Mouse (Mus musculus) erythroblast, embryonic 14.5 days (primary cell): ENCODE data around the gene Dgat2. TPM values are rescaled to one million over a fixed set of nuclear protein-coding genes. Genes with fewer than 3 reads are reported as not detected.

ENCODE experiments used
- H3K27me3 ChIP-seq: 2 replicates; pipeline ENCODE4 v1.6.1; 2012; ENCODE audit warnings: inconsistent platforms; ENCODE audit not compliant: control insufficient read depth
- H3K36me3 ChIP-seq: 2 replicates; pipeline ENCODE4 v1.6.1; 2012; ENCODE audit warnings: mild to moderate bottlenecking, inconsistent platforms; ENCODE audit not compliant: control insufficient read depth
- H3K4me1 ChIP-seq: 2 replicates; pipeline ENCODE4 v1.6.1; 2012; ENCODE audit warnings: inconsistent platforms; ENCODE audit not compliant: control insufficient read depth
- H3K4me3 ChIP-seq: replicated peaks from 2 replicates; pipeline ENCODE3; 2012; ENCODE audit warnings: moderate library complexity, mild to moderate bottlenecking, inconsistent platforms
- H3K9me3 ChIP-seq: 2 replicates; pipeline ENCODE4 v1.6.1; 2012; ENCODE audit warnings: low read length, inconsistent platforms, mixed read lengths; ENCODE audit not compliant: control insufficient read depth
- GATA1 ChIP-seq: IDR thresholded peaks from 2 replicates; pipeline ENCODE4 v1.6.1; 2012; ENCODE audit warnings: low read length, inconsistent platforms, mixed read lengths
- TAL1 ChIP-seq: IDR thresholded peaks from 3 replicates; pipeline ENCODE4 v1.6.1; 2012; ENCODE audit warnings: low read length, inconsistent platforms, mixed read lengths
- polyA plus RNA-seq: library from polyadenylated mRNA; stranded (reverse); fragments of >175 nt; gene quantifications from 2 replicates; pipeline ENCODE4 v1.2.3, GENCODE M21; 2012

The Dgat2 gene
- polyA plus RNA-seq, 1 experiment = 0.21 TPM

DNA sequence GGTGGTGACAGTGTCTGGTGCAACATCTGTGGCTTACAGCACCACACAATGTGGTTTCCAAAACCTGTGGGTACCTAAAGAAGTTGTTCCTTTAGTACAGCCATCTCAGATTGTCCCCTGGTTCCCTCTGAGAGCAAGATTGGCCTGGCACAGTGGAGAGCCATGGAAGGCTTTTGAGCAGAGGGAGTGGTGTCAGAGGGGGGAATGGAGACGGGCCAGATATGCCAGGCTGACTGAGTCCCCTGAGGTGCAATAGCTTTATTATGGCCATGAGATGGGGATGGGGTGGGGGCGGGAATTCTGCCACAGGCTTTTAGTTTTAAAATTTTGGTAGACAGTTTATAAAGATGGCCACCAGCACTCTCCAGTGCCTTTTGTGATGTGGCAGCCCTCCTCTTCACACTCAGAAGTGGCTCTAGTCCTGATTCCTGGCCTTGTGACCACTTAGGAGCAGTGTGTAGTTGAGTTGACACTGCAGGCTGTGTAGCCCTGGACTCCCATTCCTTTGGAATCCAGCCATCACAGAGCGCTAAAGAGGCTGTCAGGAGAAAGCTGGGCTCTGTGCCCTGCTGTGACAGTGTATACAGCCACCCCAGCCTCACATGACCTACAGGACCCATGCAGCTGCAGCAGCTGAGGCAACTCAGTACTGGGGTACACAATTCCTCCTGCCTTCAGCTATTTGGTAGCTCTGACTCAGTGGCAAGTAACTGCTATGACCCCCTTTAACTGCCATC lies 35.0 kb upstream of the Dgat2 start:
- Histone ChIP-seq H3K9me3 (no peaks in the 10 kb centered on the region), H3K4me1 (no peaks in the 10 kb centered on the region), H3K4me3 (no peak overlapping the region), H3K36me3 (no peaks in the 10 kb centered on the region; the same call in 1 of the 2 replicates), H3K27me3 (no peaks in the 10 kb centered on the region)
- TF ChIP-seq GATA1 (no peak), TAL1 (no peak)

DNA sequence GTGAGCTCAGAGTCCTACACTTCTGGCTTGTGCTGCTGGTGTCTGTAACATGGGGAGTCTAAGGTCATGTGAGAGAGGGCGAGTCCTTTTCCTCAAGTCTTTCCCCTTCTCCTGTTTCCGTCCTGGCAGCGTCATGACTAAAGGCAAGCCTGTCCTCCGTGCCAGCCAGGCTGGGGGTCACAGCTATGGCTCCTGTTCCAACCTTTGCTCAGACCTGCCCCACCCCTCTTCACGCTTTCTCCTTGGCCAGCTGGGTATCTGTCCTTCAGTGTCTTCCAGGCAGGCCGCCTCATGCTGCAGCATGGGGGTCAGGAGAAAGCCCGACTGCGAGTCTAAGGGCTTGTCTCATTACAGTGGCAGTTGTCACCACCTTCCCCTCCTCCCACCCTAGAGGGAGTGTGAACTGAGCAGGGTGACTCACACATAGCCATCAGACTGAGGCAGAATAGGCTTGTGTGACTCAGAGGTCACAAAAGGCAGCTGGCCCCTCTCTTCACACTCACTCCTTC lies 32.9 kb upstream of the Dgat2 start:
- no peaks in the 10 kb centered on the region for H3K9me3 ChIP-seq
- no peaks in the 10 kb centered on the region for H3K4me1 ChIP-seq
- H3K36me3 ChIP-seq = no peaks in the 10 kb centered on the region; the same call in 1 of the 2 replicates
- no peak overlapping the region for H3K4me3 ChIP-seq
- TF ChIP-seq GATA1 (no peak), TAL1 (no peak)
- no peaks in the 10 kb centered on the region for H3K27me3 ChIP-seq

DNA sequence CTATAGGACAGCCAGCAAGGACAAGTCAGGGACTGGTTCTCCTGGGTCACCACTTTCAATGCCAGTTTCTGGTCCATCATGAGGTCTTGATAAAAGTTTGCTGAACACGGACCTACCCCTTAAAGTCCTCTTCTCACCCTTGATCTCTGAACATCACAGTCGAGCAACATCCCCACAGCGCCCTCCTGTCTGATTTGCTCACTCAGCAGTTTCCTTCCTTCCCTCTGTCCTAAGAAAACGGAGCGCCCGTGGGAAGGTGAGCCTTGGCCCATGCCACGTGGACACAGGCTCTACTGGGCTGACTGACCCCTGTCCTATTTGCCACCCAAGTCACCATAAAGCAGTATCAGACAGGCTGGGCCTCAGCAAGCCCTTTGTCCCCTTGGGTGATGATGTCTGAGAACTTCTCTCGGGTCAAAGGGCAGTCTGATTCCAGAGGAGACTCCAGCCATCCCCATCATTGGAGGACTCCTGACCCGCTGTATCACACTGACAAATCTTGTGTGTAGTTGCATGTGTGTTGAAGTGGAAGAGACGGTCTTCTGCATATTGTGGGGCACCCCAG lies 32.2 kb upstream of the Dgat2 start:
- H3K4me3 ChIP-seq = no peak overlapping the region
- H3K36me3 ChIP-seq = no peaks in the 10 kb centered on the region
- TF ChIP-seq GATA1 (no peak), TAL1 (no peak)
- H3K4me1 ChIP-seq = no peaks in the 10 kb centered on the region
- H3K27me3 ChIP-seq = no peaks in the 10 kb centered on the region
- H3K9me3 ChIP-seq = no peaks in the 10 kb centered on the region

DNA sequence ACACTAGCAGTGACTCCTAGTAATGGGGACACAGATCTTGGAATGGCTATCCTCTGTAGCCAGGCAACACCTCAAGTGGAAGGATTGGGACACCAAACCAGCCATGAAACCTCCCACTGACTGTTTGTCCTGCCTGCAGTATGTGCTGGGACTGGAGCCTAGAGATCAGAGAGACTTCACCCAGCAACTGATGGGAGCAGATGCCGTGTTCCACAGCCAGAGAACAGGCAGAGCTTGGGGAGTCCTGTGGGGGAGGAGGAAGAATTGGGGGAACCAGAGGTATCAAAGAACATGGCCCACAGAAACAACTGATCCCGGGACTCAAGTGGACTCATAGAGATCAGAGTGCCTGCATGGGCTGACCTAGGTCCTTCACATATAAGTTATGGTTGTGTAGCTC lies 31.2 kb upstream of the Dgat2 start:
- Histone ChIP-seq H3K36me3 (no peaks in the 10 kb centered on the region), H3K9me3 (no peaks in the 10 kb centered on the region), H3K27me3 (no peaks in the 10 kb centered on the region), H3K4me1 (no peaks in the 10 kb centered on the region), H3K4me3 (no peak overlapping the region)
- no peak for TF ChIP-seq TAL1
- no peak for TF ChIP-seq GATA1

DNA sequence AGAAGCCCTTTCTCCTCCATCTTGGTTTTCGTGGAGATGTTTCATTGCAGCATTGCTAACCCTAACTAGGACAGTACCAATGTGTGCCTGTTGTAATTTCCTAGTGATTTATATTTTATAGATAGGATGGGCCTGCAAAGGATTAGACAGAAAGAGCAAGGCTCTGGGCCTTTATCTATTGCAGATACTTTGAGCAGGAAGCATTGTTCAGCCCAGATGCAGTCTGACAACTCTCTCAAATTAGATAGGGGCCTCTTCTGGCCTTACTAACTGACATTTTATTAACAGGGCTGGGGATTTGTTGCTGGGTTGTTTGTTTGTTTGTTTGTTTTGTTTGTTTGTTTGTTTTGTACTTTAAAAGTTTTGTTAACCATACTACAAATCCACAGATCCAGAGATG lies 30.5 kb upstream of the Dgat2 start:
- no peaks in the 10 kb centered on the region for H3K36me3 ChIP-seq
- H3K4me1 ChIP-seq = no peaks in the 10 kb centered on the region
- no peak overlapping the region for H3K4me3 ChIP-seq
- no peaks in the 10 kb centered on the region for H3K9me3 ChIP-seq
- no peaks in the 10 kb centered on the region for H3K27me3 ChIP-seq
- no peak for TF ChIP-seq GATA1
- TF ChIP-seq TAL1 = no peak

DNA sequence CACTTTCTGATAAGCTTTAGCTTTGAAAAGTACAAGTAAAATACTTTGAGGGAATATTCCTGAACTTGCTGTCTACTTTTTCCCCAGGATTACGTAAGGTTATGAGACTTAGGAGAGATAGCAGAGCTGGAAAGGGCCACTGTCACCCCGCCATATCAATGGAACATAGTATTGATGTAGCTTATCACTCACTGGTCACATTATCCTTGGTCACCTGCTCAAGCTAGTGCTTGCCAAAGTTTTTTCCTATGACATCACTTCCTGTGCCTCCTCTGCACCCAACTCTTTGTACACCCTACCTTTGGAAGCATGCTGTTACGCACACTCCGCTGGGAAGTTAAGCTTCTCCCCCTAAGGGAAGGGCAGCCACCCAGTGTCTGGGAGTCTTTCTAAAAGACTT lies 26.2 kb upstream of the Dgat2 start:
- no peaks in the 10 kb centered on the region for H3K4me1 ChIP-seq
- TF ChIP-seq GATA1 (no peak), TAL1 (no peak)
- no peaks in the 10 kb centered on the region for H3K27me3 ChIP-seq

DNA sequence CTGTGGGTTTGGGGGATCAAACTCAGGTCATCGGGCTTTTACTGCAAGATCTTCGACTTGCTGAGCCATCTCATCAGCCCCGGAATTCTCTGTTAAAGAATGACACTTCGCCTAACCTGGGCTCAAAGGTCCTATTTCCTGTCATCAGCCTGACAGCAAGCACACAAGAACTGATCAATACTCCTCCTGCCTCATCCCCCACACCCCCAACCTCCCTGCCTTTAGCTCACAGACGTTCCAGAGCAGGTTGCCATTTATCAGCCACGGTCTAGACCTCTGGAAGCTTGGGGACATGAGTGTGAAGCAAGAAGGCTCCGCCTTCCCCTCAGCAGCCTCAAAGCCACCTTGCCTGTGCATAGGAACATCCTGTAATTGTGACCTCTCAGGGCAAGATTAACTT lies 23.8 kb upstream of the Dgat2 start:
- Histone ChIP-seq H3K9me3 (no peaks in the 10 kb centered on the region), H3K4me1 (no peaks in the 10 kb centered on the region), H3K36me3 (no peaks in the 10 kb centered on the region), H3K27me3 (no peaks in the 10 kb centered on the region), H3K4me3 (no peak overlapping the region)
- TF ChIP-seq TAL1 (no peak), GATA1 (no peak)

More for the DNA sequence above, 26.2 kb upstream of the Dgat2 start:
- H3K36me3 ChIP-seq = no peaks in the 10 kb centered on the region
- no peak overlapping the region for H3K4me3 ChIP-seq
- no peaks in the 10 kb centered on the region for H3K9me3 ChIP-seq

DNA sequence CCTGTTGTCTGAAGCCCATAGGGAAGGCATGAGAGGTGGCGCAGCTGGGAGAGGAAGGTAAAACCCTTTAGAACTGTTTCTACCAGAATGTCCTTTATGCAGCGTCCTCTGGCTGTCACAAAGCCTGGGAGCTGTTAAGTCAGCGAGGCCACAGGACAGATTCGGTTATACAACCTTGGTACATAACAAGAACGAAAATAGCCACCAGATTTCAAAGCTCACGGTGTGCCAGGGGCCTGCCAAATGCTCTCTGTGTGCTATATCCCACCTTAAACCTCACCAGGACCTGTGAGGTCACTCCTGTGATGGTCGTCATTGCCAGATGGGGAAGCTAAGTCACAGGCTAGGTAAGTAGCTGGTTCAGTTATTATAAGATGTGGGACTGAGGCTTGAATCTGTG lies 19.6 kb upstream of the Dgat2 start:
- Histone ChIP-seq H3K4me3 (no peak overlapping the region), H3K36me3 (no peaks in the 10 kb centered on the region), H3K4me1 (no peaks in the 10 kb centered on the region), H3K9me3 (no peaks in the 10 kb centered on the region), H3K27me3 (no peaks in the 10 kb centered on the region)
- TF ChIP-seq GATA1 = no peak
- no peak for TF ChIP-seq TAL1

DNA sequence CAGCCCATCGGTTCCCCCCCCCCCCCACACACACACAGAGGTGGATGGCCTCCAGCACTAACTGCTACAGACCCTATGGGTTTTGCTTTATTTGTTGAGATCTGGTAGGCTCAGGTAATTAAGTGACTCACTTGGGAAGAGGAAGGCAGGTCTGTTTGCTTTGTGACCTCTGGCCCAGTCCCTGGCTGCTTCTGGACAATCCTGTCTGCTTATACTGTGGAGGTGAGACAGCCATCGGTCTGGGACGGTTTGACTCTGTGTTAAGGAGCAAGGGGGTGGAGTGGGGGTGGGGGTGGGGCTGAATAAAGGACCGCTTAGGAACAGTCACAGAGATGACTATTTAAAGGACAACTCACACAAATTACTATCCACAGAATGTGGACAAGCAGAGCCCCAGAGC lies 17.8 kb upstream of the Dgat2 start:
- Histone ChIP-seq H3K9me3 (no peaks in the 10 kb centered on the region), H3K36me3 (no peaks in the 10 kb centered on the region), H3K4me1 (no peaks in the 10 kb centered on the region), H3K27me3 (no peaks in the 10 kb centered on the region), H3K4me3 (no peak overlapping the region)
- TF ChIP-seq GATA1 (no peak), TAL1 (no peak)
